Mouse (Mus musculus): ENCODE results near the gene Slitrk3.
A peak's percentile ranks its signal among the peaks of the same experiment; 100 is the strongest.
"Not testable (repeated sequence)": the region's sequence is repeated elsewhere in the genome, so short reads cannot be mapped to it uniquely, and the experiment has no call there.

Slitrk3 gene

DNA sequence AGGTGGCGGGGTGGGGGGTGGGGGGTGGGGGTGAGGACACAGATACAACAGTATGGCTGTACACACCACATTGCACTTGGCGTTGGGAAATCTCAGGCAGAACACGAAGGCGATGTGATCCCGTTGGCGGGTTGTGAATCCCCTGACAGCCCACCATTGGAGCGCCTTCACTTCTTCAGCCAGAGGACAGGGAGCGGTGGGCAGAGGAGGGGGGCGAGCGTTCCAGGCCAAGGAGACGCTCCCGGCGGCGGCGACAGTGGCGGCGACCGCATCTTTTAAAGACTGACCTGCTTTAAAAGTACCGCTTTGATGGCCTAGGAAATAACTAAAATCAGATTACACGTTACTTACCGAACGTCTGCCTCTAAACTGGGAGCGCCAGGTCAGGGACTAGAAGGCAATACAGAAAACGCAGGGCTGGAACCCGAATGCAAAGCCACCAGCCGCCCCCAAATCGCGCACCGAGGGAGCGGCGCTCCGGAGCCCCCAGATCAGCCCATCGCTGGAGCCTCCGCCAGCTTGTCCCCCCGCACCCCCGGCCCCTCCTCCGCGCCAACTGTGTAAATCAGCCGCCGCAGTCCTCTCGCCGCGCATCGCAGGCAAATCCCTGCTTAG lies at the start of gene Slitrk3:
Gene Slitrk3, minus strand, starts transcription at position 607 of the 615 bp plus-strand sequence.
- DNase-seq (ENCODE audit: extremely low spot score, low spot score): peak; percentile 59

DNA sequence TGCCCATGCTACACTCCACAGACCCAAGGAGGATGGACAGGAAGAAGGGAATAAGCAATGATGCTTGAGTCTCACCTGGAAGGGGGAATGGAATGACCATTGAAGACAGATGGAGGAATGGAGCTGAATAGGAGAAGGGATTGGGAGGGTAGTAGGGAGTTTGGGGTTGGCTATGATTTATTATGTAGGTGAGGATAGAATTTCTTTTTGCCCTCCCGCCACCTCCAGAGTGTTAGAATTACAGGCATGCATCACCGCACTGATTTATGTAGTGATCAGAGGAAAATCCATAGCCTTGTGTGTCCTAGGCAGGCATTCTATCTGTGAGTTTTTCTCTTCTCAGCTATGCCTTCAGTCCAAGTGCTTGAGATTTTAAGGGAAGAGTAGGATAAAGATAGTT lies 36.8 kb upstream of the Slitrk3 start:
- DNase-seq (ENCODE audit: extremely low spot score, low spot score): not testable (repeated sequence)

DNA sequence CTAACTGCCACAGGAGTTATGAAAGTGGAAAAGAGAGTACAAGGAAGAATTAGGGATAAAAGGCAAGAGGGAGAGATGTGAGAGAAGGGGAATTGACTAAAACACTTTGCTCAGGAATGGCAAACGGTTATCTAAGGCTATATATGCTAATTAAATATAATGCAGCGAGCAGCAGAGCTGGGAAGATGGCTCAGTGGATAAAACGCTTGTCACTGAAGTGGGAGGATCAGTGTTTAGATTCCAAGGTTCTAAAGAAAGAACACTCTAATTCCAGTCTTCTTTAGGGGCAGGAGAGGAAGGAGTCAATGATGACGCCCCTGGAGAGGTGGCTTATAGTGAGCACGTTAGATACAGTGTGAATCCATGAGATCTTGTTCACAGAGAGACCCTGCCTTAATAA lies 27.0 kb upstream of the Slitrk3 start:
- no peak for DNase-seq (ENCODE audit: extremely low spot score, low spot score)

DNA sequence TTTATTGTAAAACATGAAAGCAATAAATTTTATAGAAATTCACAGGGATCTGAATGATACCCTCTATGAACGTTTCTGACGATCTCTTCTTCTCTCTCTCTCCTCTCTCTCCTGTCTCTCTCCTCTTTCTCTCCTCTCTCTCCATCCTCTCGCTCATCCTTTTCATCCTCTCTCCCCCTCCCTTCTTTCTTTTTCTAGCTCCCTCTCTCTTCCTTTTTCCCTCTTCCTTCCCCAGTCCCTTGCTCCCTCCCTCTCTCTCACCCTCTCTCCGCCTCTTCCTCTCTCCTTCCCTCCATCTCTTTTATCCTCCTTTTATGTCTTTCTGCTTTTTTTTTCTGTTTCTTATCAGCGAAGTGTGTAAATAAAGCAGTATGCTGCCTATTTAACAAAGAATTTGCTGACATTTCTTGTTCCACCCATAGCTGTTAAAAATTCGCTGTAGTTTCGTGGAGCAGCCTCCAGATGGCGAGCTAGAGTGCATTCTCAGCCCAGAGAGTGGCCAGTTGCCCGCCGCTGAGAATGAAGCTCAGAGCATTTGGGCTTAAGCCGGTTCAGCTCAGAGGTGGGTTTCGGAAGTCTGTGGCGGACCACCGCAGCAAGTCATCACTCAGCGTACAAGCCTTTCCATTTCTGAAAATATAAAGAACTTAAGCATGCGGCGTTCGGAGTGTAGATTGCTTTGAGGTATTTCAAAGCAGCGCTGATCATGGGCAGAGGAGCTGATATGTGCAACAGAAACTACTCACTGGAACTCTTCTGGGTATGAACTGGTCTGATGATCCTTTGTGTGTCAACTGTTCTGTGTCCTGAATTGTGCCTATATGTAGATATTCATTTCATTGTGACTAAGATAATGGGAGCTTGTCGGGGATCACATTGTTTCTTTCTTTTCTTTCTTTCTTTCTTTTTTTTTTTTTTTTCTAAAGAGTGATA lies 8.5 kb upstream of the Slitrk3 start:
- DNase-seq (ENCODE audit: extremely low spot score, low spot score): peak; percentile 79

DNA sequence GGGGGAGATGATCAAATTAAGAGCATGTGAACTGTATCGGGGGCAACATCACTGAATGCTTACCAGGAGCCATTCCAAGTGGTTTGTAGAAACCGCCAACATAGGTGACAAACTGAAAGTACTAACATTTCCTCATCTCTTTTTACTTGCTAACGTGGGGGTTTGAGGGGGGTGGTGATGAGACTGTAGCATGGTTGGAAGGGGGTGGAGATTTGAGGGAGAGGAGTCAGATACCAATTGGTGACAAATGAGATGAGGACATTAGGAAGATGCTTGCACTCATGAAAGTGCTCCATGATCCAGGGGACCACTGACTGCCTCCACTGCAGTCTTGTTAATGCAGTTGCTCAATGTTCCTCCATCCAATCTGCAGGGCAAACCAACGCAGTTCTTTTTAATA lies 587 bp upstream of the Slitrk3 start:
- no peak for DNase-seq (ENCODE audit: extremely low spot score, low spot score)

DNA sequence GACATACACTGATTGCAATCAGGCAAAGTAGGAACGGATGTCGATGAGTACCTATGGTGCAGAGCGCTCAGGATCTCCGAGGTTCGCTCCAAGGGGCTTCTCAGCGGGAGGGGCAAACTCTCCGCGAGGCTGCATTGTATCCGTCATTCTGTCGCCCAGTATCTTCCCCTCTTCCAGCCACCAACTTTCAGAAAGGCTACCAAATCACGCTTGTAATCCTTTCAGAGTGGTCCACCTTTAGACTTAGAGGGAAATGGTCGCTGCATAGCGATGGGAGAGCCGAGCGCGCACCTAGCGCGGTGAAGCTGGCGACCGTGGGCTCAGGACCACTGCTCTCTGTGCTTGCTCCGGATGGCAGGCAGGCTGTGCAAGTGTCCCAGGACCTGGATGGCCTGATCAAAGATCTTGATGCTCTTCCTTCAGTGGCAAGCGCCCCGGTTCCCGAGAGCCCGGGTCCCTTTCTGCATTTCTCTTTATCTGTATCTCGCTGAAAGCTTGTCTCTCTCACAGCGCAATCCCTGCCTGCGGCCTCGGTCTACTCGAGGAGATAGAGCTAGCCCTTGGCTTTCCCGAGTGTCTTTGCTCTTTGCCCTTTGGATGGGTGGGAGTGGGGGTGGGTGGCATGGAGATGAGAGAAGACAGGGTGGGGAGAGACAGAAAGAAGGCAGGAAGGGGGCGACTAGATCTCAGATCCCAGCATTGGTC lies 959 bp downstream of the Slitrk3 start:
- peak; percentile 48 for DNase-seq (ENCODE audit: extremely low spot score, low spot score)

DNA sequence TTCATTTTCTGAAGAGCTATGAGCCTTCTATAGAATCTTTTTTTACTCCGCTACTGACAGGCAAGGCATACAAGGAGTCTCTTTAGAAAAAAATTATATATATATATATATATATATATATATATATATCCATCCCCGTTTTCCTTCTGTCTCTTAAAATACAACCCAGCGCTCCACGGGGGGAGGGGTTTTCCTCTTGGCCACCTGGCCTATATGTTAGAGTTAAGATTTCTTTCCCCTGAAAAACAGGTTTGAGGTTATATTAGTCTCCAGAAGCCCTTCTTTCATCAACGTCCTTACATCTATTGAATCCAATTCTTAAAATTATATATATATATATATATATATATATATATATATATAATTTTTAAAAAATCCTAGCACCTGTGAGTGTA lies 1.6 kb downstream of the Slitrk3 start:
- DNase-seq (ENCODE audit: extremely low spot score, low spot score): no peak

DNA sequence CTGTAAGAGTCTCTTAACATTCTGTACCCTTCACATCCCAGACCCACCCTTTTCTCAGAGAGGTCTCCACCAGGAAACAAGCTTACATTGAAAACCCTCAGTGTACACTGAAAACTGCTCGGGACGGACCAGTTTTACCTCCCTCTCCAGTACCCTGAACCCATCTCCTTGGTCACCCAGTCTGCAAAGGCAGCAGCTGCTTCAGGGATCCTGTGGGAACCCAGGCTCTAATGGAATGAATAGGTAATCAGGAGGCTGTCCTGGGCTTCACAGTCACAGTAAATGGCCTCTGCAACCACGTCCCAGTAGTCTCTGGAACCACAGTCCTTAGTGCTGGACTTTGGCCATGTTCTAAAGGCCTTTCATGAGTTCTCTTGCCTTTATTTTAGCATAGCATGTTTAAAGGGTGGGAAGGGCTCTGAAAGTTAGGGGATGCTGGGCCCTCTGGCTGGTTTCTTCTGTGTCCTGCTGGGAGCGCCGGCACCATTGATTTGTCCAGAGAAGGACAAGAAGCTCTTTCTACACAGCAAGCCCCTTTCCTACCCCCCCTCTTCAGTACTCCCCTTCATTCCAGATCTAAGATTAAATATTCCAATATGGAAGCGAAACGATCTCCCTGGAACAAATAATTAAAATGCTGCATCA lies 2.1 kb downstream of the Slitrk3 start:
- peak; percentile 24 for DNase-seq (ENCODE audit: extremely low spot score, low spot score)

DNA sequence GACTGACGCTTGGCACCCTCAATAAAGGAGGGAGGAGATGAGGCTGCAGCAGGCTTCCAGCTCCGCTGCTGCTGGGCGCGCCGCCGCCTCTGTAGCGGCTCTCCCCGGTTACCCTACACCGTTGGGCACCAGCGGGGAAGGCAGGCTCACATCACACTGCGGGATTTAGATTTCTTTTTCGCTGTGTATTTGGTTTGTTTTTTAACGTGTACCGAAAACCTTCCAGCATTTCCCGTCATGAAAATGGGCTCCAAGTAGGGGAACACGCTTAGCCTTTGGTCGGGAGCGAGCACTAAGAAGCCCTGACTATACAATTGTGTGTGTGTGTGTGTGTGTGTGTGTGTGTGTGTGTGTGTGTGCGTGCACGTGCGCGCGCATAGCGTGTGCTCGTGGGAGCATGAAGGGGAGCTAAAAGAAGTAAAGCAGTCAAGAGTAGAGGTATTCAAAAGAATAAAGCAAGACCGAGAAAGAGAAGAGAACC lies 4.1 kb downstream of the Slitrk3 start:
- peak; percentile 39 for DNase-seq (ENCODE audit: extremely low spot score, low spot score)

DNA sequence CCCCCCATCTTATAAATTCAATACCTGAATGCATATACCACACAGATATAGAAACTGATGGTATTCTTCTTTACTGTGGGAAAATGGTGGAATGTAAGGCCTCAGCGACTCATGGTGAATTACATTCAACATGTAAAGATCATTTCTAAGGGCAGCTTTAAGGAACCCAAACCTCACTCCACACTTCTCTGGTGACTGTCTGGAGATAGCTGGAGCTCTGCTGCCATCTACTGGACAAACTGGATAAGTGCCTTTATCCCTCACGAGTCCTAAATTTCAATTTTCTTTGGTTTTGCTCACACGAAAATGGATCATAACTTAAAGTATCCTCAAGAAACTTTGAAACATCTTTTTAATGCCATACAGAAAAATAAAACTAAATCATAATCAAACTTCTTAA lies 11.4 kb downstream of the Slitrk3 start:
- DNase-seq (ENCODE audit: extremely low spot score, low spot score): peak; percentile 60

DNA sequence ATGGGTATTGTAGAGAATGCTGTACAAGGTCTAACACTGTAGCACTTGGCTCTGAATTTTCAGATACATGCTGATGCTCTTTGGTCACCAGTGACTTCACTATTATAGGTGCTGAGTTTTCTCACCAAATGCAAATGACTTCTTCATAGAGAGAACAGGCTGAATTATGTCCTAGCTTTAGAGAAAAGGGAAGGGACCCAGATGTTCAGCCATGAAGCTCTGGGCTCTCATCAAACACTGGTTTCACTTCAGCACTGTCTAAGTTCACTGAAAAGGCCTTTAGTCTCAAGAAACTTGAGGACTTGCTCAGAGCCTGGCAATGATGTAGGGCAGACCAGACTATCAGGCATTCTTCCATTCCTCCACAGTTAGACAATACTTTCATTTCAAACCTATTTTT lies 15.3 kb downstream of the Slitrk3 start:
- no peak for DNase-seq (ENCODE audit: extremely low spot score, low spot score)

DNA sequence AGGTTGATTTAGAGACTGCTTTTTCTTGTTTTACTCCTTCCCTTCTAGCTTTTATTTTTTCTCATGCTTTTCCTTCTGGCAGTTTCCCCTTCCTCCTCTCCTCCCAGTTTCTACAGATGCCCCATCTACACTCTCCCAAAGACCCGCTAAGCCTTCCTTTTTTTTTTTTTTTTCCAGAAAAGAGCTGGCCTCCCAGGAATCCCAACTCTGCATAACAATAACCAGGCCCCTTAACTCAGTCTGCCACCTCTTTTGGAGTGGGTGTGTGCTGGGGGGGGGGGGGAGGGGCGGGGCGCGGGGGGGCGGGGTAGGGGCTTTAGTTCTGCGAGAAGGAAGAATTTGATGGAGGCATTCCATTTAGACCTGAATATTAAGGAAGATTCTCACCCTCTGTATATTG lies 51.6 kb downstream of the Slitrk3 start:
- no peak for DNase-seq (ENCODE audit: extremely low spot score, low spot score)

DNA sequence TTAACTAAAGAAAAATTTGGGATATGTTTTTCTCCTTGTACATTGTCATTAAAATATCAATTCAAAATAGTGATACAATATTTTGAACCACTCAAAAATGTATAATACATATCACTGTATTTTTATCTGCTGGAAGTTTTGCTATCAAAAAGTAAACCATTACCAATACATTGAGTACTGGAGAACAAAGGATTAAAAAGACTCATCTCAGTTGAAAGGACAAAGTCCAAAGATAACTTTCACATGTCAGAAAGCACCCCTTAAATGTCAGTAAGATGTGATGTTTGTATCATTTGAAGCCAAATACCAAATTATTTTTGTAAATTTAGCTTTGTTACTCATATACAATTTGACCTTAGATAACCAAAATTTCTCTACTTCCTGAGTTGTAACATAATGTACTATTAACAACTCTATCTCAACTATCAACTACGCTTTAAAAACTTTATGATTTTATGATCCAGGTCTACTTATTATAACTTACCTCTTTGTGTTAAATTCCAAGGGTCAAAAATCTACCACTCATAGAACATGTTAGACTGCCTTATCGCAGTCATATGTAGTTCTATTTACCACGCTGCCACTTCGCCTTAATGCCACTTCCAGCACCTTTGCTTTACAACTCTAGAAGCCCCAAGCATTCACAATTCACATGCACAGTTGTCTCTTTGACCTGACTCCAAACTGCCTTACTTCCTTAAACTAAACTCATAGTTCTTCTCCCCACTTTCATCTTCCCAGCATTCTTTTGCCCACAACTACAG lies 54.5 kb downstream of the Slitrk3 start:
- no peak for DNase-seq (ENCODE audit: extremely low spot score, low spot score)

DNA sequence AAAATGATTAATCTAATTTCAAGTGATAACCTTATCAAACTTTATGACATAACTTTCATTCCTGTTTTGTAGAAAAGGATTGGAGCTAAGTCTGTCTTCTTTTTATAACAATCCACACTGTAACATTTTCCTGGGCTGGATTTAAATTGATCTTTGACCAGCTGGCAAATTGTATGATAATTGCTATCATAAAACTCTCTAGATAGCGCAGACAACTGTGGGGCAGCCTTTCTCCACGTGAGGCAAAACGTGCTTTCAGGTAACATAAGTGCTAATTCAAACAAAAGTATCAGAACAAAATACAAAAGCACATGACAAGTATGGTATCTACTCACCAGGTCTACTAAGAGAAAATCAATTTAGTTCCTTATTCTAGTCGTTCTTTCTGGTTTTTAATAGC lies 60.1 kb downstream of the Slitrk3 start:
- no peak for DNase-seq (ENCODE audit: extremely low spot score, low spot score)
